In genomic region chr2:38133036-38133825, GRCm38 (mm10) we compare ENCODE assay signal across 17 mouse cellular contexts.
DNase-seq lines count a peak whose midpoint lies in the region; ATAC-seq and TF ChIP-seq lines count a peak whose summit lies in the region.
"Had no signal": no experiment of that assay in that cellular context is flagged by ENCODE, and none has a peak within 500 bp of the region (broad histone marks: within the 10 kb centered on the region; RNA-seq: fewer than 3 reads in every experiment).

No protein-coding gene starts in this region.

- no peaks in the 10 kb centered on the region for H3K9me3 ChIP-seq in liver, embryonic 11.5 days (ENCODE audit: control insufficient read depth, low read length)
- no peaks in the 10 kb centered on the region for H3K9me3 ChIP-seq in liver, postnatal 0 days (ENCODE audit: low read length)
- no peaks in the 10 kb centered on the region for H3K9me3 ChIP-seq in liver, embryonic 16.5 days (replicated peaks; ENCODE audit: control insufficient read depth, low read length)
- no peaks in the 10 kb centered on the region for H3K9me3 ChIP-seq in stomach, postnatal 0 days (ENCODE audit: control insufficient read depth, low read length)
- H3K9me3 ChIP-seq: hindbrain, embryonic 12.5 days; limb, embryonic 10.5 days; midbrain, embryonic 15.5 days had no signal

- no peaks in the 10 kb centered on the region for H3K27me3 ChIP-seq in liver, embryonic 11.5 days (replicated peaks; ENCODE audit: control insufficient read depth, insufficient read depth, low read length)
- H3K27me3 ChIP-seq in liver, postnatal 0 days (ENCODE audit: insufficient read depth, low read length): no peaks in the 10 kb centered on the region
- H3K27me3 ChIP-seq in C2C12 (ENCODE audit: control insufficient read depth, insufficient read depth, insufficient read length): no peaks in the 10 kb centered on the region
- H3K27me3 ChIP-seq in liver, embryonic 16.5 days (ENCODE audit: control insufficient read depth, insufficient read depth, low read depth, low read length): no peaks in the 10 kb centered on the region
- no peaks in the 10 kb centered on the region for H3K27me3 ChIP-seq in stomach, postnatal 0 days (ENCODE audit: control insufficient read depth, insufficient read depth, low read length)
- H3K27me3 ChIP-seq: CH12.LX; hindbrain, embryonic 12.5 days; midbrain, embryonic 15.5 days had no signal

- 68% methylated on average over 5 of the region's 5 CpGs for WGBS in liver, embryonic 11.5 days
- WGBS in liver, postnatal 0 days (ENCODE audit: insufficient replicate concordance): 65% methylated on average over 5 of the region's 5 CpGs
- 51% methylated on average over 5 of the region's 5 CpGs for WGBS in liver, embryonic 16.5 days (ENCODE audit: insufficient replicate concordance)
- 90% methylated on average over 5 of the region's 5 CpGs for WGBS in stomach, postnatal 0 days

- no peak for TF ChIP-seq EP300 in liver, postnatal 0 days (IDR thresholded peaks at IDR 0.05; ENCODE audit: low read depth)
- TF ChIP-seq EP300 in stomach, postnatal 0 days (optimal IDR thresholded peaks at IDR 0.05): no peak

- ATAC-seq in liver, embryonic 11.5 days (replicated peaks; ENCODE audit: low FRiP score): no peak
- ATAC-seq in liver, postnatal 0 days: no peak
- no peak for ATAC-seq in liver, embryonic 16.5 days (ENCODE audit: low read depth)
- ATAC-seq in stomach, postnatal 0 days (ENCODE audit: low FRiP score, low TSS enrichment): no peak
- ATAC-seq: midbrain, embryonic 15.5 days had no signal

- no peak overlapping the region for H3K4me3 ChIP-seq in liver, embryonic 11.5 days (ENCODE audit: low read depth, low read length)
- H3K4me3 ChIP-seq in liver, postnatal 0 days (ENCODE audit: low read depth, low read length): no peak overlapping the region
- no peak overlapping the region for H3K4me3 ChIP-seq in C2C12 (ENCODE audit: insufficient read depth, poor library complexity, severe bottlenecking)
- H3K4me3 ChIP-seq in liver, embryonic 16.5 days (ENCODE audit: low read depth, low read length): no peak overlapping the region
- no peak overlapping the region for H3K4me3 ChIP-seq in stomach, postnatal 0 days (ENCODE audit: low read depth, low read length)
- H3K4me3 ChIP-seq: gastrocnemius, adult 2 months; hindbrain, embryonic 12.5 days; limb, embryonic 10.5 days; midbrain, embryonic 15.5 days had no signal

- H3K79me2 ChIP-seq in C2C12 (ENCODE audit: control insufficient read depth, insufficient read depth): no peaks in the 10 kb centered on the region

- DNase-seq in cerebellum, adult 9-11 months: peak; percentile 18
- DNase-seq in cerebellum, postnatal 4 days (ENCODE audit: low spot score in 2 of 2): no peak
- no peak for DNase-seq in liver, embryonic 11.5 days (ENCODE audit: low spot score)
- DNase-seq in liver, postnatal 0 days: no peak
- no peak for DNase-seq in ovary, postnatal 10 days (ENCODE audit: low spot score)
- no peak for DNase-seq in stomach, postnatal 0 days (ENCODE audit: low spot score)
- DNase-seq: adrenal gland, postnatal 14 days; gastrocnemius, adult 2 months; kidney, adult 9 months; spleen, adult 18-20 months had no signal

- no peaks in the 10 kb centered on the region for H3K36me3 ChIP-seq in liver, embryonic 11.5 days (ENCODE audit: control insufficient read depth, insufficient read depth, low read length)
- H3K36me3 ChIP-seq in liver, postnatal 0 days (replicated peaks; ENCODE audit: insufficient read depth, low read length): no peaks in the 10 kb centered on the region
- H3K36me3 ChIP-seq in C2C12 (ENCODE audit: control insufficient read depth, insufficient read depth): no peaks in the 10 kb centered on the region
- no peaks in the 10 kb centered on the region for H3K36me3 ChIP-seq in liver, embryonic 16.5 days (ENCODE audit: control insufficient read depth, insufficient read depth)
- H3K36me3 ChIP-seq in stomach, postnatal 0 days (ENCODE audit: control insufficient read depth, insufficient read depth, low read length): no peaks in the 10 kb centered on the region
- H3K36me3 ChIP-seq: hindbrain, embryonic 12.5 days; limb, embryonic 10.5 days; midbrain, embryonic 15.5 days had no signal

- H3K27ac ChIP-seq in liver, embryonic 11.5 days (ENCODE audit: low read depth, low read length): peak overlapping the region; percentile 69
- no peak overlapping the region for H3K27ac ChIP-seq in liver, postnatal 0 days (ENCODE audit: low read depth)
- peak overlapping the region; percentile 48; the same call in 1 of the 2 replicates for H3K27ac ChIP-seq in liver, embryonic 16.5 days (ENCODE audit: low read length)
- no peak overlapping the region for H3K27ac ChIP-seq in stomach, postnatal 0 days (replicated peaks)
- H3K27ac ChIP-seq: gastrocnemius, adult 2 months; hindbrain, embryonic 12.5 days; limb, embryonic 10.5 days; midbrain, embryonic 15.5 days had no signal

- no peak overlapping the region for H3K9ac ChIP-seq in liver, embryonic 11.5 days (ENCODE audit: low read depth, low read length)
- H3K9ac ChIP-seq in liver, postnatal 0 days (replicated peaks): no peak overlapping the region
- H3K9ac ChIP-seq in liver, embryonic 16.5 days (ENCODE audit: low read depth, low read length): 0 out of 2 replicates have a peak overlapping the region, but pooled peaks have one; percentile 0
- H3K9ac ChIP-seq in stomach, postnatal 0 days (ENCODE audit: low read length): no peak overlapping the region
- H3K9ac ChIP-seq: hindbrain, embryonic 12.5 days; midbrain, embryonic 15.5 days had no signal

- H3K4me2 ChIP-seq in liver, embryonic 11.5 days: no peak overlapping the region
- H3K4me2 ChIP-seq in liver, postnatal 0 days (ENCODE audit: low read depth, low read length): no peak overlapping the region
- no peak overlapping the region for H3K4me2 ChIP-seq in liver, embryonic 16.5 days (ENCODE audit: low read depth, low read length)
- no peak overlapping the region for H3K4me2 ChIP-seq in stomach, postnatal 0 days (replicated peaks; ENCODE audit: low read depth)
- H3K4me2 ChIP-seq: heart, embryonic 11.5 days; hindbrain, embryonic 12.5 days; midbrain, embryonic 15.5 days had no signal

- no peaks in the 10 kb centered on the region for H3K79me3 ChIP-seq in C2C12 (ENCODE audit: low read depth)

- no peak for TF ChIP-seq CTCF in liver, postnatal 0 days (IDR thresholded peaks at IDR 0.05; ENCODE audit: low read depth)
- TF ChIP-seq CTCF in C2C12 (IDR thresholded peaks at IDR 0.05; ENCODE audit: control insufficient read depth, insufficient read depth, insufficient read length): no peak
- TF ChIP-seq CTCF in stomach, postnatal 0 days (IDR thresholded peaks at IDR 0.05; ENCODE audit: low read depth): no peak

- H3ac ChIP-seq in C2C12 (ENCODE audit: control insufficient read depth, insufficient read length, low read depth): no peak overlapping the region

- peaks cover 39% of the 10 kb centered on the region for H3K4me1 ChIP-seq in liver, embryonic 11.5 days (replicated peaks; ENCODE audit: control insufficient read depth, insufficient read depth, low read length)
- peaks cover 11% of the 10 kb centered on the region for H3K4me1 ChIP-seq in liver, postnatal 0 days (ENCODE audit: insufficient read depth)
- peaks cover 24% of the 10 kb centered on the region for H3K4me1 ChIP-seq in liver, embryonic 16.5 days (ENCODE audit: control insufficient read depth, low read depth, low read length)
- no peaks in the 10 kb centered on the region for H3K4me1 ChIP-seq in stomach, postnatal 0 days (replicated peaks; ENCODE audit: control insufficient read depth, insufficient read depth)

TF ChIP-seq in C2C12, 6 proteins besides CTCF, POLR2A, EP300 and RAD21:
- TF ChIP-seq MAX (IDR thresholded peaks at IDR 0.05): peak; percentile 74
- no peak for TF ChIP-seq USF1 (IDR thresholded peaks at IDR 0.05; ENCODE audit: low read depth)
- peak; percentile 50 for TF ChIP-seq MYOD1 (IDR thresholded peaks at IDR 0.05; ENCODE audit: control insufficient read depth, insufficient read length, low read depth)
- no peak for TF ChIP-seq MYOG (IDR thresholded peaks at IDR 0.05; ENCODE audit: control insufficient read depth, extremely low read depth, insufficient read length)
- TF ChIP-seq CEBPB (IDR thresholded peaks at IDR 0.05; ENCODE audit: low read depth): peak; percentile 45
- TF ChIP-seq FOSL1 (IDR thresholded peaks at IDR 0.05; ENCODE audit: insufficient read depth, low read length, poor library complexity, severe bottlenecking): no peak

Comparison
In these comparisons a context has a peak if more than half of its experiments do, and no peak if none do; other contexts are left out.
1. H3K27ac ChIP-seq: peak in liver, embryonic 11.5 days (single experiment) and liver, embryonic 16.5 days (single experiment); none in liver, postnatal 0 days (single experiment) and stomach, postnatal 0 days (single experiment).